Mouse (Mus musculus): ENCODE data around the gene Ralgps1.

The Ralgps1 gene

GRCm38 (mm10) chr2:33370777-33371647, at the start of gene Ralgps1:
Ralgps1 (minus strand) TSS chr2:33371486.
- peak; percentile 98 for DNase-seq

DNA sequence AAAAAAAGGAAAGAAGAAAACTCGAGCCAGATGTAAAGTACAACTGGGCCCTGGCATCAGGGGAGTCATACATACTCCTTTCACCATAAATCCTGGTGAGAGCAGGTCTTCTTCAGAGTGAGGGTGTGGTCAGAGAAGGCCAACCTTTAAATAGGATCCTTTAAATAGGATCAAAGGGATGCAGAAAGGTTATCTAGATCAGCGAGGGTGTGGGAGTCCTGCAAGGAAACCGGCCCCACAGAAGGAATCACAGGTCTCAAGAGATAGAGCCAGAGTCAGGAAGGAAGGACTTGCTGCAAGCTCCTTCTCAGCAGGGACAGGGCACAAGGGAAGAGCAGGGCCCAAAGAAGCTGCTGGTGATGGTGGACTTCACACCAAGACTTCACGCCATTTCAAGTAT, 46.2 kb upstream of the Ralgps1 start:
- no peak for DNase-seq

DNA sequence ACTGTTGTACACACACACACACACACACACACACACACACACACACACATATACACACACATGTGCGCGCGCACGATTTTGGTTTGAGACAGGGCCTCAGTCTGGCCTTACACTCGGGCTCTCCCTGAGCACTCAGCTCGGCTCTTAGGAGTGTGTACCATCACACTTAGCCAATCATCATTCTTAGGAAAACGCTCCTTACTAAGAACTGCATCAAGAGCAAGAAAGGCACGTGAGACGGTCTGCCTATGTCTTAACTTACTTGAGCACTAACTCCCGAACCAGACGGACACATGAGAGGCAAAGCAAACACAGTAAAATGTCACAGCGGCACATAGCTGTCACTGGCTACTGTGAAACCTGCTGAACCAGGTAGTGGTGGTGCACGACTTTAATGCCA, 42.7 kb upstream of the Ralgps1 start:
- no peak for DNase-seq

GRCm38 (mm10) chr2:33412111-33412510, 40.8 kb upstream of the Ralgps1 start:
- DNase-seq = no peak

DNA sequence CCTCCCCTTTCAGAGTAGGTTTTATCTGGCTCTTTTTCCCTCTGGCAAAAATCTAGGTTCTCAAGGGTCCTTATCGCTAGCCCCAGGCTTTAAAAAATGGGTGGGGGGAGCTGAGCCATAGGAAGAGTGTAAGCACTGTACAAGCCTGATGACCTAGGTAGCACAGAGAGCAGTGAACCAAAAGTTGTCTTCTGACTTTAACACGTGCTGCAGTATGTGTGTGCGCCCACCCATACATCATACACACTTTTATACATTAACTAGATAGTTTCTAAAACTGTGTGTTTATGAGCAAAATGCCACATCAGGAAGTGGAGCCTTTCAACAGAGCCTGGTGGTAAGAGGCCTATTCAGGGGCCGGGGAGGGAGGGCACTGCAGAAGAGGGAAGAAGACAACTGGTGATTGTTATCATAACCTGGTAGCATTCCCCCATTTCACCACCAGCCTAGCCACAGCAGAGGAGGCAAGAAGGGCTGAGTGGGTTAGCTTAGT, 32.3 kb upstream of the Ralgps1 start:
- DNase-seq = no peak

DNA sequence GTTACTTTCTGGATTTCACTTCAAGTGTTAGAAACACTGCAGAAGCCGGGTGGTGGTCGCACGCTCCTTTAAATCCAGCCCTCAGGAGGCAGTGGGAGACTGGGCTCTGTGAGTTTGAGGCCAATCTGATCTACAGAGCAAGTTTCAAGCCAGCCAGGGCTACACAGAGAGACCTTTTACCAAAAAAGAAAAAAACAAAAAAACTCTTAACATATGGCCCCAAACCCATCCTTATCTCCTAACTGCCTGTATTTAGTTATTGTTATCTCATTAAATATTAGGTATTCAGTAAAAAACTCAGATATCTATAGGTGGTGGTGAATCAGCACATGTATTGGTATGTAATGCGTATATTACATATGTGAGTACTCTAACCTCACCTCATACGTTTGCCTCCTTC, 31.4 kb upstream of the Ralgps1 start:
- no peak for DNase-seq

- peak; percentile 62 for DNase-seq
Observed at GRCm38 (mm10) chr2:33402236-33402635, 30.9 kb upstream of the Ralgps1 start.

- peak; percentile 34 for DNase-seq
Observed at GRCm38 (mm10) chr2:33401217-33401616, 29.9 kb upstream of the Ralgps1 start.

GRCm38 (mm10) chr2:33400541-33400940, 29.3 kb upstream of the Ralgps1 start:
- no peak for DNase-seq

- DNase-seq = no peak
Observed at GRCm38 (mm10) chr2:33399091-33399490, 27.8 kb upstream of the Ralgps1 start.

GRCm38 (mm10) chr2:33397036-33397435, 25.8 kb upstream of the Ralgps1 start:
- no peak for DNase-seq

DNA sequence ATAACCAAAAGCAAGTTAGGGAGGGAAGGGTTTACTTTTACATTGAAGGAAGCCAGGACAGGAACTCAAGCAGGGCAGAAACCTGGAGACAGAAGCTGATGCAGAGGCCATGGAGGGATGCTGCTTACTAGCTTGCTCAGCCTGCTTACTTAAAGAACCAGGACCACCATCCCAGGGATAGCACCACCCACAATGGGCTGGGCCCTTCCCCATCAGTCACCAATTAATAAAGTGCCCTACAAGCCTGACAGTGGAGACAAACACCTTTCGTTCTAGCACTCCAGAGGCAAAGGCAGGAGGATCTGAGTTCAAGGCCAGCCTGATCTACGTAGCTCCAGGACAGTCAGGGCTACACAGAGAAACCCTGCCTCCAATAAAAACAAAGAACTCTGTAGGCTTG, 23.8 kb upstream of the Ralgps1 start:
- no peak for DNase-seq

- DNase-seq = no peak
Observed at GRCm38 (mm10) chr2:33393951-33394635, 22.8 kb upstream of the Ralgps1 start.

- DNase-seq = no peak
Observed at GRCm38 (mm10) chr2:33393021-33393420, 21.7 kb upstream of the Ralgps1 start.

DNA sequence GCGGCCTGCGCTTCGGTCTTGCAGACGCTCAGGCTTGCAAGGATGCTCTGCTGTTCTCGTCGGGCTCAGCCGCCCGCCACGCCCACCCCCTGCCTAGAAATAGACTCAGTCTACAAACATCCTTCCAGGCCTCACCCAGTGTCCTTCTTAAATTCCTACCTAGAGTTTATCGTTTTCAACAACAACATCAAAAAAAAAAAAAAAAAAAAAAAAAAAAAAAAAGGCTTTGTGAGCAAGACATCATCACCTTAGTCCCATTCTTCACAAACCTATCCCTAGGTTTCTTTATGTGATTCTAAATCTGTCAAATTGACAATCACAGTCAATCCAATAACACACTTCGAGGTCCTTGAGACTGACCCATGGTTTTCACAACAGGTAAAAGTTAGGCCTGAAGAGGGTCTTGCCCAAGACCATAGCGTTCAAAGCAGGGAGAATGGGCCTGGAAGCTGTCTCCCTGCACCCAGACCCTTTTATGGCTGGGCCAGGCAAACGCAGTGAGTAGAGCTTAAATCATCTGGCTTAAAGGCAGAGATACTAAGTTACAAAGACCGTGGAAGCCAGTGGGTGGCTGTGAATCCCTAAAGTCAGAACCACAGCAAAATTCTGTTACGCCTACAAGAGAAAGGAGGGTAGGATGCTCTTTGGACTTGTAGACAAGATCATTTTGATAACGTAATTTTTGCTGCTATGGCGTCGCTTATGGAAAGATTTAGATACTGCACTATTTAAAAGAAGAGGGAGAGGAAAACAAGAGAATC, 542 bp upstream of the Ralgps1 start:
- peak; percentile 11 for DNase-seq

- DNase-seq = no peak
Observed at GRCm38 (mm10) chr2:33370276-33370776, 960 bp downstream of the Ralgps1 start.

DNA sequence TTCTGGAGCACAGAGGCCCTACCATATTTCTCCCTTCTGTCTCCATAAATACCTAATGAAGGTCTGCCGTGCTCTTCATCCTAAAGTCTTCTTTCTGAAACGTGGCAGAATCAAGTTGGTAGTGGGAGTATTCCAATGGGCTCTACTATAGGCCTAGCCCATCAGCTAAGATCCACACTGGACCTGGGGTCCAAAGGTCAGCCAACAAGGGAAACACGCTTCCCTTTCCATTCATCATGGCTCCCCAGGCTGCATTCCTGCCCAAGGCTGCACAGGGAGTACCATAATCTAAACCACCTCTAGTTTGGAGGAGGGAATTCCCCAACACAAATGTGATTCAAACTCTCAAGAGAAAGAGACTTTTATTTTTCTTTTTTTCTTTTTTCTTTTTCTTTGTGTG, 1.8 kb downstream of the Ralgps1 start:
- no peak for DNase-seq

GRCm38 (mm10) chr2:33368486-33368885, 2.8 kb downstream of the Ralgps1 start:
- no peak for DNase-seq

DNA sequence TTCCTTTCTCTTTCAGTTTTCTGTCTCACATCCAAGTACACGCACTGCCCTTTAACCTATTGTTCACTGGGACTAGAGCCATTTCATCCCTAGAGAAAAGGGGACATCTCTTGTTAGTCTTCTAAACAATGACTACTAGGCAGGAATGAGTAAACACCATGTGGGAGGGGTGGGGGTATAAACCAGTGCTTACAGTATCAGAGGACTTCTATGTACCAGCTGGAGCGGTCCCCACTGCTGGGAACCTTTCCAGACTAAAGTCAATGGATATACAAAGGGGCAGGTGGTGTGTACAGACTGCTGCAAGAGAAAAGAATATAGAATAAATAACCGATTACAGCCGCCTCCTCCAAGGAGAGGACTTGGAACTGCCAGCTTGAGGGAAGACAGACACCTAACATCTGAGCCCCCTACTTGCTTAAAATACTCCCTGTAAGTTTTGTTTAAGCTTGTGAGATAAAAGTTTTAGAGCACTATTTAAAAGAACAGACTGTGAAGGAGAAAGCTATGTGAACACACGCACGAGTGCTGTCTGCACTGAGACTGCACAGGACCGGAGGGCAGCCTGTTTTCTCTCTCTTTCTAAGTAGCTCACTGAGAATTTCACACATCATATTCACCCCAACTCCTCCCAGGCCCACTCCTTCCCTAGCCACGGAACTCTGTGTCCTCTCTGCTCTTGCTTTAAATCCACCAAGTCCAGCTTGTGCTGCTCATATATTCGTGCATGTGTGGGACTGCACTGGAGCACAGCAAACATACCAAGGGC, 5.4 kb downstream of the Ralgps1 start:
- DNase-seq = peak; percentile 64

GRCm38 (mm10) chr2:33364656-33365055, 6.6 kb downstream of the Ralgps1 start:
- DNase-seq = no peak

- DNase-seq = peak; percentile 81
Observed at GRCm38 (mm10) chr2:33363890-33364289, 7.4 kb downstream of the Ralgps1 start.

DNA sequence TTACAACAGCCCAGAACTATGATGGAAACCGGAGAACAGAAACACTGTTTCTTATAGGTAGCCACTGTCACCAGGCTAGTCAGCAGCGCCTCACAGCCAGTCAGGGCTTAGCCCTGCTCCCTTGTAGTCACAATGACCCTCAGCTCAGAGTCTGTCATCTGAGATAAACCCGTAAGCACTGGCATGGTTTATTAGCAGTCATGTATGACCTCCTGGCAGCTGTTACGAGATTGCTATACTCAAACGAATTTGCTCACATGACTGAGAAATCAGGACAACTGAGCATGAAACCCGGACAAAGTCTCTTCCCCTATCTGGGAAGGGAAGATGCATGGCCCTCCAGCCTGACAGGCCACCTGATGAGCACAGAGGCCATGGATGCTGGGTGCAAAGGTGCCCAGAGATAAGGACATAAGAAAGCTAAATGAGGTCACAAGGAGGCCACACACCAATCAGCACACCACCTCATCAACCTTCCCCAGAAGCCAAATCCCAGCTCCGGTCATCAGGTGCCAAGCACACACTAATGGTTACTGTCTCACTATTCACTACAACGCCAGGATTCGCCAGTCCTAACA, 10.1 kb downstream of the Ralgps1 start:
- peak; percentile 39 for DNase-seq
